Mouse (Mus musculus): ENCODE measurements around the gene Gja3. TPM values are rescaled to one million over a fixed set of nuclear protein-coding genes. Genes with fewer than 3 reads are reported as not detected.
A peak's percentile ranks its signal among the peaks of the same experiment; 100 is the strongest.
"Not testable (repeated sequence)": the region's sequence is repeated elsewhere in the genome, so short reads cannot be mapped to it uniquely, and the experiment has no call there.

The Gja3 gene
- polyA plus RNA-seq, 1 experiment from 2014 or later: 0.78 TPM

GRCm38 (mm10) chr14:57095855-57096254 is 38.0 kb upstream of the Gja3 start:
- Histone ChIP-seq H3K9ac (replicated peaks; ENCODE audit: low read depth, low read length) (no peak overlapping the region), H3K4me3 (ENCODE audit: low read depth, low read length) (no peak overlapping the region), H3K4me1 (ENCODE audit: control insufficient read depth, insufficient read depth, low read length) (no peaks in the 10 kb centered on the region), H3K4me2 (replicated peaks; ENCODE audit: low read depth, low read length) (no peak overlapping the region), H3K36me3 (ENCODE audit: control insufficient read depth, insufficient read depth, low read length) (no peaks in the 10 kb centered on the region), H3K27me3 (ENCODE audit: control insufficient read depth, insufficient read depth, low read length) (no peaks in the 10 kb centered on the region), H3K27ac (ENCODE audit: low read length) (no peak overlapping the region), H3K9me3 (ENCODE audit: control insufficient read depth, low read depth, low read length) (no peaks in the 10 kb centered on the region)
- no peak for ATAC-seq (ENCODE audit: insufficient number of reproducible peaks, insufficient read depth, low FRiP score, low read depth)
- 81% methylated on average over 4 of the region's 4 CpGs for WGBS

- WGBS: 6% methylated on average over 8 of the region's 8 CpGs
- no peak for ATAC-seq (ENCODE audit: insufficient number of reproducible peaks, insufficient read depth, low FRiP score, low read depth)
- Histone ChIP-seq H3K36me3 (ENCODE audit: control insufficient read depth, insufficient read depth, low read length) (no peaks in the 10 kb centered on the region), H3K27me3 (ENCODE audit: control insufficient read depth, insufficient read depth, low read length) (no peaks in the 10 kb centered on the region), H3K4me2 (replicated peaks; ENCODE audit: low read depth, low read length) (no peak overlapping the region), H3K9ac (replicated peaks; ENCODE audit: low read depth, low read length) (no peak overlapping the region), H3K4me3 (ENCODE audit: low read depth, low read length) (no peak overlapping the region), H3K9me3 (ENCODE audit: control insufficient read depth, low read depth, low read length) (no peaks in the 10 kb centered on the region), H3K4me1 (ENCODE audit: control insufficient read depth, insufficient read depth, low read length) (no peaks in the 10 kb centered on the region), H3K27ac (ENCODE audit: low read length) (no peak overlapping the region)
Measured at GRCm38 (mm10) chr14:57093029-57093428, 35.1 kb upstream of the Gja3 start.

GRCm38 (mm10) chr14:57090001-57090400 is 32.1 kb upstream of the Gja3 start:
- no peak for ATAC-seq (ENCODE audit: insufficient number of reproducible peaks, insufficient read depth, low FRiP score, low read depth)
- Histone ChIP-seq H3K27me3 (ENCODE audit: control insufficient read depth, insufficient read depth, low read length) (no peaks in the 10 kb centered on the region), H3K4me2 (replicated peaks; ENCODE audit: low read depth, low read length) (no peak overlapping the region), H3K9ac (replicated peaks; ENCODE audit: low read depth, low read length) (no peak overlapping the region), H3K27ac (ENCODE audit: low read length) (no peak overlapping the region), H3K9me3 (ENCODE audit: control insufficient read depth, low read depth, low read length) (no peaks in the 10 kb centered on the region), H3K4me1 (ENCODE audit: control insufficient read depth, insufficient read depth, low read length) (no peaks in the 10 kb centered on the region), H3K4me3 (ENCODE audit: low read depth, low read length) (no peak overlapping the region), H3K36me3 (ENCODE audit: control insufficient read depth, insufficient read depth, low read length) (no peaks in the 10 kb centered on the region)
- 40% methylated on average over 2 of the region's 2 CpGs for WGBS

GRCm38 (mm10) chr14:57089107-57089506 is 31.2 kb upstream of the Gja3 start:
- WGBS: 77% methylated on average over 7 of the region's 7 CpGs
- H3K9ac ChIP-seq (replicated peaks; ENCODE audit: low read depth, low read length): no peak overlapping the region
- no peak for ATAC-seq (ENCODE audit: insufficient number of reproducible peaks, insufficient read depth, low FRiP score, low read depth)
- no peaks in the 10 kb centered on the region for H3K36me3 ChIP-seq (ENCODE audit: control insufficient read depth, insufficient read depth, low read length)
- H3K4me1 ChIP-seq (ENCODE audit: control insufficient read depth, insufficient read depth, low read length): 0 out of 2 replicates have a peak, but pooled peaks cover 2% of the 10 kb centered on the region
- no peak overlapping the region for H3K27ac ChIP-seq (ENCODE audit: low read length)
- no peaks in the 10 kb centered on the region for H3K27me3 ChIP-seq (ENCODE audit: control insufficient read depth, insufficient read depth, low read length)
- no peaks in the 10 kb centered on the region for H3K9me3 ChIP-seq (ENCODE audit: control insufficient read depth, low read depth, low read length)
- no peak overlapping the region for H3K4me3 ChIP-seq (ENCODE audit: low read depth, low read length)
- no peak overlapping the region for H3K4me2 ChIP-seq (replicated peaks; ENCODE audit: low read depth, low read length)

GRCm38 (mm10) chr14:57084180-57084668 is 26.3 kb upstream of the Gja3 start:
- ATAC-seq (ENCODE audit: insufficient number of reproducible peaks, insufficient read depth, low FRiP score, low read depth): 0 out of 2 replicates have a peak, but pooled peaks have one; percentile 18
- 22% methylated on average over 11 of the region's 11 CpGs for WGBS
- no peak overlapping the region for H3K27ac ChIP-seq (ENCODE audit: low read length)

GRCm38 (mm10) chr14:57082863-57083262 is 25.0 kb upstream of the Gja3 start:
- no peak overlapping the region for H3K4me2 ChIP-seq (replicated peaks; ENCODE audit: low read depth, low read length)
- no peak overlapping the region for H3K9ac ChIP-seq (replicated peaks; ENCODE audit: low read depth, low read length)
- 0 out of 2 replicates have a peak, but pooled peaks cover 5% of the 10 kb centered on the region for H3K4me1 ChIP-seq (ENCODE audit: control insufficient read depth, insufficient read depth, low read length)
- no peaks in the 10 kb centered on the region for H3K9me3 ChIP-seq (ENCODE audit: control insufficient read depth, low read depth, low read length)
- no peak overlapping the region for H3K4me3 ChIP-seq (ENCODE audit: low read depth, low read length)
- H3K27ac ChIP-seq (ENCODE audit: low read length): no peak overlapping the region
- 97% methylated on average over 1 of the region's 1 CpGs for WGBS
- H3K27me3 ChIP-seq (ENCODE audit: control insufficient read depth, insufficient read depth, low read length): no peaks in the 10 kb centered on the region
- ATAC-seq (ENCODE audit: insufficient number of reproducible peaks, insufficient read depth, low FRiP score, low read depth): no peak
- H3K36me3 ChIP-seq (ENCODE audit: control insufficient read depth, insufficient read depth, low read length): no peaks in the 10 kb centered on the region

More at GRCm38 (mm10) chr14:57084180-57084668, 26.3 kb upstream of the Gja3 start:
- Histone ChIP-seq H3K4me2 (replicated peaks; ENCODE audit: low read depth, low read length) (no peak overlapping the region), H3K9me3 (ENCODE audit: control insufficient read depth, low read depth, low read length) (no peaks in the 10 kb centered on the region), H3K4me1 (ENCODE audit: control insufficient read depth, insufficient read depth, low read length) (0 out of 2 replicates have a peak, but pooled peaks cover 5% of the 10 kb centered on the region), H3K4me3 (ENCODE audit: low read depth, low read length) (no peak overlapping the region), H3K27me3 (ENCODE audit: control insufficient read depth, insufficient read depth, low read length) (no peaks in the 10 kb centered on the region), H3K36me3 (ENCODE audit: control insufficient read depth, insufficient read depth, low read length) (no peaks in the 10 kb centered on the region), H3K9ac (replicated peaks; ENCODE audit: low read depth, low read length) (no peak overlapping the region)

GRCm38 (mm10) chr14:57075537-57075936 is 17.6 kb upstream of the Gja3 start:
- no peaks in the 10 kb centered on the region for H3K4me1 ChIP-seq (ENCODE audit: control insufficient read depth, insufficient read depth, low read length)
- H3K27ac ChIP-seq (ENCODE audit: low read length): no peak overlapping the region
- H3K36me3 ChIP-seq (ENCODE audit: control insufficient read depth, insufficient read depth, low read length): no peaks in the 10 kb centered on the region
- no peak overlapping the region for H3K4me3 ChIP-seq (ENCODE audit: low read depth, low read length)
- H3K4me2 ChIP-seq (replicated peaks; ENCODE audit: low read depth, low read length): no peak overlapping the region
- no peak for ATAC-seq (ENCODE audit: insufficient number of reproducible peaks, insufficient read depth, low FRiP score, low read depth)
- WGBS: 78% methylated on average over 6 of the region's 6 CpGs
- no peaks in the 10 kb centered on the region for H3K27me3 ChIP-seq (ENCODE audit: control insufficient read depth, insufficient read depth, low read length)
- no peaks in the 10 kb centered on the region for H3K9me3 ChIP-seq (ENCODE audit: control insufficient read depth, low read depth, low read length)
- H3K9ac ChIP-seq (replicated peaks; ENCODE audit: low read depth, low read length): no peak overlapping the region

- H3K4me1 ChIP-seq (ENCODE audit: control insufficient read depth, insufficient read depth, low read length); H3K27ac ChIP-seq (ENCODE audit: low read length); H3K4me2 ChIP-seq (replicated peaks; ENCODE audit: low read depth, low read length); H3K36me3 ChIP-seq (ENCODE audit: control insufficient read depth, insufficient read depth, low read length); H3K9ac ChIP-seq (replicated peaks; ENCODE audit: low read depth, low read length); H3K27me3 ChIP-seq (ENCODE audit: control insufficient read depth, insufficient read depth, low read length); H3K9me3 ChIP-seq (ENCODE audit: control insufficient read depth, low read depth, low read length); ATAC-seq (ENCODE audit: insufficient number of reproducible peaks, insufficient read depth, low FRiP score, low read depth); H3K4me3 ChIP-seq (ENCODE audit: low read depth, low read length): not testable (repeated sequence)
- 0% methylated on average over 2 of the region's 2 CpGs for WGBS
Measured at GRCm38 (mm10) chr14:57069906-57070305, 12.0 kb upstream of the Gja3 start.

- ATAC-seq (ENCODE audit: insufficient number of reproducible peaks, insufficient read depth, low FRiP score, low read depth): no peak
- Histone ChIP-seq H3K27ac (ENCODE audit: low read length) (no peak overlapping the region), H3K9me3 (ENCODE audit: control insufficient read depth, low read depth, low read length) (no peaks in the 10 kb centered on the region), H3K9ac (replicated peaks; ENCODE audit: low read depth, low read length) (no peak overlapping the region), H3K4me2 (replicated peaks; ENCODE audit: low read depth, low read length) (no peak overlapping the region), H3K4me3 (ENCODE audit: low read depth, low read length) (no peak overlapping the region), H3K4me1 (ENCODE audit: control insufficient read depth, insufficient read depth, low read length) (no peaks in the 10 kb centered on the region), H3K36me3 (ENCODE audit: control insufficient read depth, insufficient read depth, low read length) (no peaks in the 10 kb centered on the region), H3K27me3 (ENCODE audit: control insufficient read depth, insufficient read depth, low read length) (no peaks in the 10 kb centered on the region)
Measured at GRCm38 (mm10) chr14:57066053-57066452, 8.2 kb upstream of the Gja3 start.
